ENCODE assay signal across 25 mouse cellular contexts in the genomic region with DNA sequence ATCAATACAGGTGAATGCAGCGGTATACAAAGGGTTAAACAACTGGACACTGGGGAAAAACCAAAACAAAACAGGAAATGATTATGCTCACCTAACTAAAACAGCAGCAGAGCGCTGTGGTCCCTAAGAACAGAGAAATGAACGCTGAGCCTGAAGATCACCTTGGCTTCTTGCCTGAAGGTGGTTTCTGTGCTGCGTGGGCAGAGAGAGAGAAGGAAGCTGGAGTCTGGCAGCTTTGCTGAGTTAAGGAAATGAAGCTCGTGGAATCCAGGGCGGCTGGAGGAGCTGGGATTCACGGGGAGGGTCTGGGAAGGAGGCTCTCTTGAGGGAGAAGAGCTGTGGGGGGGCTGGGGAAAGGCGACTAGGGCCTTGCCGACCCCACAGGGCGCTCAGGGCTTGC. TPM values are rescaled to one million over a fixed set of nuclear protein-coding genes. Genes with fewer than 3 reads are reported as not detected.
DNase-seq lines count a peak whose midpoint lies in the region; ATAC-seq and TF ChIP-seq lines count a peak whose summit lies in the region.
"Had no signal": no experiment of that assay in that cellular context is flagged by ENCODE, and none has a peak within 500 bp of the region (broad histone marks: within the 10 kb centered on the region; RNA-seq: fewer than 3 reads in every experiment).

No protein-coding gene starts in this region.

- TF ChIP-seq POLR2A in olfactory bulb, adult 2 months (IDR thresholded peaks at IDR 0.05; ENCODE audit: insufficient read depth, low read depth, low read length) = no peak

- no peak for DNase-seq in frontal cortex, postnatal 10 days (ENCODE audit: low spot score in 2 of 2)
- peak; percentile 83 for DNase-seq in right cerebral cortex, adult 18-20 months
- DNase-seq in right cerebral cortex, postnatal 4 days = no peak
- DNase-seq in spleen, postnatal 10 days (ENCODE audit: low spot score in 2 of 2) = no peak
- no peak for DNase-seq in layer of hippocampus, postnatal 25 days (ENCODE audit: extremely low spot score in 1 of 2, low spot score in 1 of 2)
- DNase-seq: adrenal gland, postnatal 36 days; cerebellum, adult 8-10 months; heart, postnatal 14 days; kidney, adult 8-10 months; kidney, postnatal 25 days; lung, adult 2 months; lung, postnatal 4 days had no signal

- TF ChIP-seq CTCF in olfactory bulb, adult 2 months (IDR thresholded peaks at IDR 0.05; ENCODE audit: insufficient read depth, low read depth, low read length) = no peak

- 0 out of 2 replicates have a peak, but pooled peaks have one; percentile 17 for ATAC-seq in frontal cortex, adult (ENCODE audit: low TSS enrichment)
- ATAC-seq: forebrain, embryonic 15.5 days; liver, embryonic 12.5 days had no signal

- WGBS in olfactory bulb, adult 2 months = 46% methylated on average over 10 of the region's 10 CpGs

- H3K27ac ChIP-seq in olfactory bulb, adult 2 months (ENCODE audit: insufficient read depth, low read depth, low read length) = peak overlapping the region; percentile 58
- H3K27ac ChIP-seq: embryonic facial prominence, embryonic 12.5 days; forebrain, embryonic 15.5 days; hindbrain, embryonic 14.5 days; limb, embryonic 12.5 days; liver, embryonic 12.5 days; neural tube, embryonic 12.5 days; stomach, postnatal 0 days had no signal

- no peak overlapping the region for H3K4me3 ChIP-seq in olfactory bulb, adult 2 months (ENCODE audit: insufficient read depth, low read depth, low read length)
- H3K4me3 ChIP-seq: embryonic facial prominence, embryonic 12.5 days; forebrain, embryonic 15.5 days; heart, embryonic 12.5 days; limb, embryonic 12.5 days; liver, embryonic 12.5 days; neural tube, embryonic 12.5 days had no signal

- H3K4me1 ChIP-seq in olfactory bulb, adult 2 months (ENCODE audit: control insufficient read depth, insufficient read depth, low read length) = peaks cover 23% of the 10 kb centered on the region
- H3K4me1 ChIP-seq: embryonic facial prominence, embryonic 12.5 days; forebrain, embryonic 15.5 days; heart, embryonic 12.5 days; limb, embryonic 12.5 days; liver, embryonic 12.5 days; neural tube, embryonic 12.5 days had no signal

RNA-seq across cellular contexts. Expression of a gene that starts 8.2 kb away (rescaled TPM):
- not detected in 2 replicates for polyA plus RNA-seq in olfactory bulb, adult 2 months (2012; ENCODE audit: insufficient read depth, insufficient read length, low replicate concordance, missing spikeins)
- 100 to 1,000 TPM; 377 to 428 TPM for total RNA-seq in layer of hippocampus, postnatal 25 days (2021)
- total RNA-seq: granulocyte monocyte progenitor cell, adult 5-6 weeks; monocyte, adult 5-6 weeks had no signal
- polyA plus RNA-seq: G1E had no signal
